Mouse (Mus musculus): Measurements from ENCODE around the gene Grk6.
A peak's percentile ranks its signal among the peaks of the same experiment; 100 is the strongest.
"Not testable (repeated sequence)": the region's sequence is repeated elsewhere in the genome, so short reads cannot be mapped to it uniquely, and the experiment has no call there.

Gene Grk6

GRCm38 (mm10) chr13:55426613-55427012 is 18.3 kb upstream of the Grk6 start, which contains the start of gene F12:
TSS of gene F12 (minus strand) at chr13:55426793.
- no peak for DNase-seq (ENCODE audit: low spot score)

- no peak for DNase-seq (ENCODE audit: low spot score)
Observed at GRCm38 (mm10) chr13:55429226-55429888, 15.5 kb upstream of the Grk6 start.

- no peak for DNase-seq (ENCODE audit: low spot score)
Observed at GRCm38 (mm10) chr13:55430566-55430965, 14.3 kb upstream of the Grk6 start.

GRCm38 (mm10) chr13:55431889-55432685 is 12.8 kb upstream of the Grk6 start:
- DNase-seq (ENCODE audit: low spot score): no peak

- not testable (repeated sequence) for DNase-seq (ENCODE audit: low spot score)
Observed at GRCm38 (mm10) chr13:55437111-55437629, 7.7 kb upstream of the Grk6 start.

GRCm38 (mm10) chr13:55443799-55444285 is 1.0 kb upstream of the Grk6 start:
- DNase-seq (ENCODE audit: low spot score): no peak

GRCm38 (mm10) chr13:55444286-55444936 is 461 bp upstream of the Grk6 start:
- DNase-seq (ENCODE audit: low spot score): no peak

GRCm38 (mm10) chr13:55445361-55446091 is 654 bp downstream of the Grk6 start:
- DNase-seq (ENCODE audit: low spot score): peak; percentile 49

- no peak for DNase-seq (ENCODE audit: low spot score)
Observed at GRCm38 (mm10) chr13:55446483-55447105, 1.7 kb downstream of the Grk6 start.

GRCm38 (mm10) chr13:55447543-55447943 is 2.7 kb downstream of the Grk6 start:
- no peak for DNase-seq (ENCODE audit: low spot score)

GRCm38 (mm10) chr13:55448131-55448530 is 3.3 kb downstream of the Grk6 start:
- DNase-seq (ENCODE audit: low spot score): no peak

GRCm38 (mm10) chr13:55449205-55449604 is 4.3 kb downstream of the Grk6 start:
- no peak for DNase-seq (ENCODE audit: low spot score)

GRCm38 (mm10) chr13:55449679-55450441 is 5.0 kb downstream of the Grk6 start:
- DNase-seq (ENCODE audit: low spot score): no peak

- peak; percentile 76 for DNase-seq (ENCODE audit: low spot score)
Observed at GRCm38 (mm10) chr13:55450511-55450980, 5.7 kb downstream of the Grk6 start.

- no peak for DNase-seq (ENCODE audit: low spot score)
Observed at GRCm38 (mm10) chr13:55451296-55451695, 6.4 kb downstream of the Grk6 start.

GRCm38 (mm10) chr13:55451785-55452549 is 7.1 kb downstream of the Grk6 start:
- DNase-seq (ENCODE audit: low spot score): peak; percentile 47

- DNase-seq (ENCODE audit: low spot score): no peak
Observed at GRCm38 (mm10) chr13:55462965-55463364, 18.1 kb downstream of the Grk6 start.

- no peak for DNase-seq (ENCODE audit: low spot score)
Observed at GRCm38 (mm10) chr13:55463399-55464026, 18.6 kb downstream of the Grk6 start.
